Mouse (Mus musculus): ENCODE data around the gene Pla2g2c. TPM values are rescaled to one million over a fixed set of nuclear protein-coding genes. Genes with fewer than 3 reads are reported as not detected.

Gene Pla2g2c
- polyA plus RNA-seq, 1 experiment, result 0.33 TPM

- 97% methylated on average over 9 of the region's 9 CpGs for WGBS
- Histone ChIP-seq H3K4me3 (replicated peaks; ENCODE audit: insufficient read depth, low read depth, low read length) (no peak overlapping the region), H3K4me1 (ENCODE audit: control insufficient read depth, insufficient read depth, low read length) (peaks cover 12% of the 10 kb centered on the region; the same call in 1 of the 2 replicates), H3K27me3 (ENCODE audit: control insufficient read depth, insufficient read depth, low read length) (no peaks in the 10 kb centered on the region), H3K27ac (ENCODE audit: insufficient read depth, low read length) (no peak overlapping the region)
- no peak for DNase-seq
- TF ChIP-seq POLR2A (IDR thresholded peaks at IDR 0.05; ENCODE audit: borderline replicate concordance, insufficient read depth, low read length) (no peak), CTCF (IDR thresholded peaks at IDR 0.05; ENCODE audit: borderline replicate concordance, insufficient read depth, low read depth, low read length) (no peak)
Observed at GRCm38 (mm10) chr4:138754432-138754831, 29.8 kb downstream of the Pla2g2c start.

- DNase-seq, result no peak
- TF ChIP-seq POLR2A (IDR thresholded peaks at IDR 0.05; ENCODE audit: borderline replicate concordance, insufficient read depth, low read length), result no peak
- no peak for TF ChIP-seq CTCF (IDR thresholded peaks at IDR 0.05; ENCODE audit: borderline replicate concordance, insufficient read depth, low read depth, low read length)
- no peaks in the 10 kb centered on the region for H3K27me3 ChIP-seq (ENCODE audit: control insufficient read depth, insufficient read depth, low read length)
- H3K4me1 ChIP-seq (ENCODE audit: control insufficient read depth, insufficient read depth, low read length), result peaks cover 12% of the 10 kb centered on the region; the same call in 1 of the 2 replicates
- H3K4me3 ChIP-seq (replicated peaks; ENCODE audit: insufficient read depth, low read depth, low read length), result no peak overlapping the region
- no peak overlapping the region for H3K27ac ChIP-seq (ENCODE audit: insufficient read depth, low read length)
- 50% methylated on average over 4 of the region's 4 CpGs for WGBS
Observed at GRCm38 (mm10) chr4:138755439-138755838, 30.8 kb downstream of the Pla2g2c start.

GRCm38 (mm10) chr4:138755983-138756382, 31.4 kb downstream of the Pla2g2c start:
- TF ChIP-seq CTCF (IDR thresholded peaks at IDR 0.05; ENCODE audit: borderline replicate concordance, insufficient read depth, low read depth, low read length) (no peak), POLR2A (IDR thresholded peaks at IDR 0.05; ENCODE audit: borderline replicate concordance, insufficient read depth, low read length) (no peak)
- Histone ChIP-seq H3K27me3 (ENCODE audit: control insufficient read depth, insufficient read depth, low read length) (no peaks in the 10 kb centered on the region), H3K27ac (ENCODE audit: insufficient read depth, low read length) (no peak overlapping the region), H3K4me1 (ENCODE audit: control insufficient read depth, insufficient read depth, low read length) (peaks cover 12% of the 10 kb centered on the region; the same call in 1 of the 2 replicates), H3K4me3 (replicated peaks; ENCODE audit: insufficient read depth, low read depth, low read length) (no peak overlapping the region)
- DNase-seq, result no peak
- 88% methylated on average over 11 of the region's 11 CpGs for WGBS

GRCm38 (mm10) chr4:138757416-138757815, 32.8 kb downstream of the Pla2g2c start, which contains the start of gene Pla2g2f:
Gene Pla2g2f, minus strand, starts transcription at chr4:138757626.
- Histone ChIP-seq H3K4me1 (ENCODE audit: control insufficient read depth, insufficient read depth, low read length) (peaks cover 12% of the 10 kb centered on the region; the same call in 1 of the 2 replicates), H3K4me3 (replicated peaks; ENCODE audit: insufficient read depth, low read depth, low read length) (no peak within 1 kb of the TSS), H3K27ac (ENCODE audit: insufficient read depth, low read length) (no peak within 1 kb of the TSS), H3K27me3 (ENCODE audit: control insufficient read depth, insufficient read depth, low read length) (no peaks in the 10 kb centered on the region; the same call in 1 of the 2 replicates)
- 67% methylated on average over 8 of the region's 8 CpGs for WGBS
- no peak for DNase-seq
- TF ChIP-seq CTCF (IDR thresholded peaks at IDR 0.05; ENCODE audit: borderline replicate concordance, insufficient read depth, low read depth, low read length) (no peak), POLR2A (IDR thresholded peaks at IDR 0.05; ENCODE audit: borderline replicate concordance, insufficient read depth, low read length) (no peak)

- Histone ChIP-seq H3K27me3 (ENCODE audit: control insufficient read depth, insufficient read depth, low read length) (no peaks in the 10 kb centered on the region; the same call in 1 of the 2 replicates), H3K4me3 (replicated peaks; ENCODE audit: insufficient read depth, low read depth, low read length) (no peak overlapping the region), H3K27ac (ENCODE audit: insufficient read depth, low read length) (no peak overlapping the region), H3K4me1 (ENCODE audit: control insufficient read depth, insufficient read depth, low read length) (no peaks in the 10 kb centered on the region)
- 86% methylated on average over 9 of the region's 9 CpGs for WGBS
- TF ChIP-seq POLR2A (IDR thresholded peaks at IDR 0.05; ENCODE audit: borderline replicate concordance, insufficient read depth, low read length), result no peak
- no peak for TF ChIP-seq CTCF (IDR thresholded peaks at IDR 0.05; ENCODE audit: borderline replicate concordance, insufficient read depth, low read depth, low read length)
- no peak for DNase-seq
Observed at GRCm38 (mm10) chr4:138762266-138762665, 37.7 kb downstream of the Pla2g2c start.

GRCm38 (mm10) chr4:138771970-138772369, 47.4 kb downstream of the Pla2g2c start:
- no peaks in the 10 kb centered on the region for H3K27me3 ChIP-seq (ENCODE audit: control insufficient read depth, insufficient read depth, low read length)
- WGBS, result 88% methylated on average over 10 of the region's 10 CpGs
- no peak for DNase-seq
- no peak overlapping the region for H3K4me3 ChIP-seq (replicated peaks; ENCODE audit: insufficient read depth, low read depth, low read length)
- no peak overlapping the region for H3K27ac ChIP-seq (ENCODE audit: insufficient read depth, low read length)
- no peaks in the 10 kb centered on the region for H3K4me1 ChIP-seq (ENCODE audit: control insufficient read depth, insufficient read depth, low read length)
- no peak for TF ChIP-seq CTCF (IDR thresholded peaks at IDR 0.05; ENCODE audit: borderline replicate concordance, insufficient read depth, low read depth, low read length)
- no peak for TF ChIP-seq POLR2A (IDR thresholded peaks at IDR 0.05; ENCODE audit: borderline replicate concordance, insufficient read depth, low read length)

- Histone ChIP-seq H3K27ac (ENCODE audit: insufficient read depth, low read length) (no peak overlapping the region), H3K4me1 (ENCODE audit: control insufficient read depth, insufficient read depth, low read length) (no peaks in the 10 kb centered on the region), H3K4me3 (replicated peaks; ENCODE audit: insufficient read depth, low read depth, low read length) (no peak overlapping the region), H3K27me3 (ENCODE audit: control insufficient read depth, insufficient read depth, low read length) (no peaks in the 10 kb centered on the region)
- 86% methylated on average over 5 of the region's 5 CpGs for WGBS
- TF ChIP-seq CTCF (IDR thresholded peaks at IDR 0.05; ENCODE audit: borderline replicate concordance, insufficient read depth, low read depth, low read length), result no peak
- TF ChIP-seq POLR2A (IDR thresholded peaks at IDR 0.05; ENCODE audit: borderline replicate concordance, insufficient read depth, low read length), result no peak
- DNase-seq, result no peak
Observed at GRCm38 (mm10) chr4:138772386-138772785, 47.8 kb downstream of the Pla2g2c start.

GRCm38 (mm10) chr4:138775435-138775834, 50.8 kb downstream of the Pla2g2c start, which contains the start of gene Pla2g2d:
Gene Pla2g2d, plus strand, starts transcription at chr4:138775735.
- no peak within 1 kb of the TSS for H3K27ac ChIP-seq (ENCODE audit: insufficient read depth, low read length)
- no peaks in the 10 kb centered on the region for H3K27me3 ChIP-seq (ENCODE audit: control insufficient read depth, insufficient read depth, low read length)
- no peaks in the 10 kb centered on the region for H3K4me1 ChIP-seq (ENCODE audit: control insufficient read depth, insufficient read depth, low read length)
- H3K4me3 ChIP-seq (replicated peaks; ENCODE audit: insufficient read depth, low read depth, low read length), result no peak within 1 kb of the TSS
- no peak for TF ChIP-seq POLR2A (IDR thresholded peaks at IDR 0.05; ENCODE audit: borderline replicate concordance, insufficient read depth, low read length)
- 85% methylated on average over 6 of the region's 6 CpGs for WGBS
- DNase-seq, result no peak

Data from cerebellum, adult 2 months (tissue).